Mouse (Mus musculus) lung, adult 2 months (tissue): ENCODE data around the gene Klc1.

Experiments used
- CTCF ChIP-seq: fragments of 200-500 bp; IDR thresholded peaks from 2 replicates; pipeline ENCODE4 v1.5.1; 2011; ENCODE audit warnings: mild to moderate bottlenecking, low read length, control low read depth; ENCODE audit not compliant: insufficient read depth
- POLR2A ChIP-seq: fragments of 200-500 bp; IDR thresholded peaks from 2 replicates; pipeline ENCODE4 v1.6.1; 2011; ENCODE audit warnings: low read depth, mild to moderate bottlenecking, control low read depth, low read length, borderline replicate concordance; ENCODE audit errors: extremely low read depth

DNA sequence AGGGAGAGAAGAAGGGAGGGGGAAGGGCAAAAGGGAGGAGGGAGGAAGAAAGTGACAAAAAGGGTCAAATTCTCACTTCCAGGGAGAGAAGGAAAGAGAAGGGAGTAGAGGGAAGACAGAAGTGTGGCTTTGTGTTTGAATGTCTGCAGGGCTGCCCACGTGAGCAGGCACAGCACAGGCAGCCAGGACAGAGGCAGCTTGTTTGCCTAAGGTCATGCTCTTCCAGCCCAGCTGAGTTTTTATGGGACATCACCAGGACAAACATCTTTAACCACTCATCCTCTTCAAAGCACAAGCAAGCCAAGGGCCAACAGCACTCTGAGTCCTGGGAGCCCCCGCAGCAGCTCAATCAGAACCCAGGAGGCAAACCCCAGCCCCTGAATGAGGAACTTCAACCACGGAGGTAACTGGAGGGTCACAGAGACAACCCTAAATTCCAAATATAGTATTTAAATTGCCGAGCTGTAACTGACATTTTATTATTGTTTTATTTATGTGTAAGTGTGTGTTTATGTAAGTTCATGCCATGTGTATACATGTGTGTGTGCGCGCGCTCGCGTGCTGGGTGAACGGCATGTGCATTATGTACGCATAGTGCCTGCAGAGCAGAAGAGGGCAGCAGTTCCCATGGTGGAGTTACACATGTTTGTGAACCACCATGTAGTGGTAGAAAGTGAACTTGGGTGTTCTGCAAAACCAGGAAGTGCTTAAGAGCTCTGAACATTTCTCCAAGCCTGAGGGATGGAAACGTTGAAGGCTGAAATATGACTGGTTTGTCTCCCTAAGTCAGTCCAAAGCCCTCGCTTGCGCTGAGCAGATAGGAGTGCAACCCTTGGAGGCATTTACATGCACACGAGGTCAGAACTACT is 84.2 kb downstream of the Klc1 start:
- TF ChIP-seq CTCF: no peak
- TF ChIP-seq POLR2A: no peak
